Mouse (Mus musculus): ENCODE results near the gene Lsm2.

GRCm38 (mm10) chr17:34982328-34982727 lies 666 bp downstream of the Lsm2 start:
- no peak for TF ChIP-seq CTCF (IDR thresholded peaks at IDR 0.05; ENCODE audit: extremely low read depth, insufficient read depth, insufficient read length, insufficient replicate concordance)
- no peak for TF ChIP-seq POLR2A (IDR thresholded peaks at IDR 0.05; ENCODE audit: low read depth, low read length)
